Mouse (Mus musculus): ENCODE measurements around the gene Arntl. TPM values are rescaled to one million over a fixed set of nuclear protein-coding genes. Genes with fewer than 3 reads are reported as not detected.

Arntl gene
- polyA plus RNA-seq, 2 experiments, result 4.1 to 4.6 TPM

GRCm38 (mm10) chr7:113249134-113249825 is 42.0 kb downstream of the Arntl start:
- Histone ChIP-seq H3K4me3 (ENCODE audit: insufficient read depth in 1 of 2, low read depth in 2 of 2, low read length in 2 of 2) (no peak overlapping the region), H3K36me3 (replicated peaks; ENCODE audit: control insufficient read depth, insufficient read depth, low read depth) (no peaks in the 10 kb centered on the region), H3K27me3 (ENCODE audit: control insufficient read depth, insufficient read depth, low read length) (no peaks in the 10 kb centered on the region), H3K9me3 (ENCODE audit: control insufficient read depth, low read length) (no peaks in the 10 kb centered on the region), H3K27ac (no peak overlapping the region), H3K9ac (replicated peaks) (no peak overlapping the region), H3K4me1 (replicated peaks; ENCODE audit: control insufficient read depth in 2 of 2, insufficient read depth in 2 of 2, low read length in 1 of 2) (no peaks in the 10 kb centered on the region), H3K4me2 (ENCODE audit: low read depth) (no peak overlapping the region)
- ATAC-seq (ENCODE audit: insufficient read depth), result no peak
- WGBS (ENCODE audit: insufficient replicate concordance), result 70% methylated on average over 16 of the region's 16 CpGs
- DNase-seq (ENCODE audit: low read depth in 3 of 3, low spot score in 3 of 3), result no peak
- TF ChIP-seq EP300 (IDR thresholded peaks at IDR 0.05; ENCODE audit: low read depth), result no peak

GRCm38 (mm10) chr7:113250433-113250991 is 43.2 kb downstream of the Arntl start:
- no peak for DNase-seq (ENCODE audit: low read depth in 3 of 3, low spot score in 3 of 3)
- Histone ChIP-seq H3K9ac (replicated peaks) (no peak overlapping the region), H3K9me3 (ENCODE audit: control insufficient read depth, low read length) (no peaks in the 10 kb centered on the region), H3K4me2 (ENCODE audit: low read depth) (no peak overlapping the region), H3K27me3 (ENCODE audit: control insufficient read depth, insufficient read depth, low read length) (no peaks in the 10 kb centered on the region), H3K4me3 (ENCODE audit: insufficient read depth in 1 of 2, low read depth in 2 of 2, low read length in 2 of 2) (no peak overlapping the region), H3K4me1 (replicated peaks; ENCODE audit: control insufficient read depth in 2 of 2, insufficient read depth in 2 of 2, low read length in 1 of 2) (no peaks in the 10 kb centered on the region), H3K27ac (no peak overlapping the region), H3K36me3 (replicated peaks; ENCODE audit: control insufficient read depth, insufficient read depth, low read depth) (no peaks in the 10 kb centered on the region)
- 36% methylated on average over 3 of the region's 3 CpGs for WGBS (ENCODE audit: insufficient replicate concordance)
- ATAC-seq (ENCODE audit: insufficient read depth), result no peak
- TF ChIP-seq CTCF (IDR thresholded peaks at IDR 0.05; ENCODE audit: low read depth), result peak; percentile 82
- TF ChIP-seq EP300 (IDR thresholded peaks at IDR 0.05; ENCODE audit: low read depth), result no peak

GRCm38 (mm10) chr7:113251001-113251400 is 43.7 kb downstream of the Arntl start:
- Histone ChIP-seq H3K4me3 (ENCODE audit: insufficient read depth in 1 of 2, low read depth in 2 of 2, low read length in 2 of 2) (no peak overlapping the region), H3K9ac (replicated peaks) (no peak overlapping the region), H3K4me2 (ENCODE audit: low read depth) (no peak overlapping the region), H3K4me1 (replicated peaks; ENCODE audit: control insufficient read depth in 2 of 2, insufficient read depth in 2 of 2, low read length in 1 of 2) (no peaks in the 10 kb centered on the region), H3K36me3 (replicated peaks; ENCODE audit: control insufficient read depth, insufficient read depth, low read depth) (no peaks in the 10 kb centered on the region), H3K27me3 (ENCODE audit: control insufficient read depth, insufficient read depth, low read length) (no peaks in the 10 kb centered on the region), H3K27ac (no peak overlapping the region), H3K9me3 (ENCODE audit: control insufficient read depth, low read length) (no peaks in the 10 kb centered on the region)
- no peak for DNase-seq (ENCODE audit: low read depth in 3 of 3, low spot score in 3 of 3)
- TF ChIP-seq CTCF (IDR thresholded peaks at IDR 0.05; ENCODE audit: low read depth) (no peak), EP300 (IDR thresholded peaks at IDR 0.05; ENCODE audit: low read depth) (no peak)
- ATAC-seq (ENCODE audit: insufficient read depth), result no peak
- WGBS (ENCODE audit: insufficient replicate concordance), result 45% methylated on average over 3 of the region's 3 CpGs

- TF ChIP-seq EP300 (IDR thresholded peaks at IDR 0.05; ENCODE audit: low read depth), result no peak
- TF ChIP-seq CTCF (IDR thresholded peaks at IDR 0.05; ENCODE audit: low read depth), result no peak
- ATAC-seq (ENCODE audit: insufficient read depth) (no peak), DNase-seq (ENCODE audit: low read depth in 3 of 3, low spot score in 3 of 3) (no peak)
- Histone ChIP-seq H3K27me3 (ENCODE audit: control insufficient read depth, insufficient read depth, low read length) (no peaks in the 10 kb centered on the region), H3K9me3 (ENCODE audit: control insufficient read depth, low read length) (no peaks in the 10 kb centered on the region), H3K27ac (no peak overlapping the region), H3K4me2 (ENCODE audit: low read depth) (no peak overlapping the region), H3K9ac (replicated peaks) (no peak overlapping the region), H3K4me1 (replicated peaks; ENCODE audit: control insufficient read depth in 2 of 2, insufficient read depth in 2 of 2, low read length in 1 of 2) (no peaks in the 10 kb centered on the region), H3K4me3 (ENCODE audit: insufficient read depth in 1 of 2, low read depth in 2 of 2, low read length in 2 of 2) (no peak overlapping the region), H3K36me3 (replicated peaks; ENCODE audit: control insufficient read depth, insufficient read depth, low read depth) (no peaks in the 10 kb centered on the region)
- 67% methylated on average over 6 of the region's 6 CpGs for WGBS (ENCODE audit: insufficient replicate concordance)
These were observed 44.3 kb downstream of the Arntl start for GRCm38 (mm10) chr7:113251554-113251953.

- no peak for DNase-seq (ENCODE audit: low read depth in 3 of 3, low spot score in 3 of 3)
- H3K9ac ChIP-seq (replicated peaks), result no peak overlapping the region
These were observed 46.6 kb downstream of the Arntl start for GRCm38 (mm10) chr7:113253777-113254405.

More at GRCm38 (mm10) chr7:113253777-113254405, 46.6 kb downstream of the Arntl start:
- H3K27ac ChIP-seq, result no peak overlapping the region
- H3K27me3 ChIP-seq (ENCODE audit: control insufficient read depth, insufficient read depth, low read length), result no peaks in the 10 kb centered on the region
- H3K4me1 ChIP-seq (replicated peaks; ENCODE audit: control insufficient read depth in 2 of 2, insufficient read depth in 2 of 2, low read length in 1 of 2), result no peaks in the 10 kb centered on the region
- WGBS (ENCODE audit: insufficient replicate concordance), result 64% methylated on average over 7 of the region's 7 CpGs
- H3K4me2 ChIP-seq (ENCODE audit: low read depth), result no peak overlapping the region
- no peak for ATAC-seq (ENCODE audit: insufficient read depth)
- H3K36me3 ChIP-seq (replicated peaks; ENCODE audit: control insufficient read depth, insufficient read depth, low read depth), result no peaks in the 10 kb centered on the region
- H3K4me3 ChIP-seq (ENCODE audit: insufficient read depth in 1 of 2, low read depth in 2 of 2, low read length in 2 of 2), result no peak overlapping the region
- TF ChIP-seq EP300 (IDR thresholded peaks at IDR 0.05; ENCODE audit: low read depth), result no peak
- TF ChIP-seq CTCF (IDR thresholded peaks at IDR 0.05; ENCODE audit: low read depth), result no peak
- no peaks in the 10 kb centered on the region for H3K9me3 ChIP-seq (ENCODE audit: control insufficient read depth, low read length)

Data from liver, embryonic 14.5 days (tissue).